Mouse (Mus musculus): ENCODE data around the gene Lbhd2.

Lbhd2 gene

DNA sequence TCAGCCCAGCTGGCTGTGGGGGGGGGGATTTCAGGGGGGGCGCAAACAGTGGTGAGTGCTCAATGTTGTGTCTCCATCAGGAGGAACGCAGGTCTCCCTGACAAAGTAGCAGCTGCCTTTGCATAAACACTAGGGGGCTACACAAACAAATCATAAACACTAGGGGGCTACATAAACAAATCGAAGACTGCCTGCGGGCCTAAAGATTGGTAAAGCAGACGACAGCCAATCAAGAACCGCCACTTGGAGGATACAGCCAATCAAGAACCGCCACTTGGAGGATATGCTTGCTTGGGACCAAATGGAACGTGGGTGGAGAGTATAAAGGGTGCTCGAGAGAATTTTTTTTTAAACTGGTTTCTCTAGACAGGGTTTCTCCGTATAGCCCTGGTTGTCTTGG is 1.7 kb upstream of the Lbhd2 start:
- no peak for DNase-seq (ENCODE audit: extremely low spot score)

DNA sequence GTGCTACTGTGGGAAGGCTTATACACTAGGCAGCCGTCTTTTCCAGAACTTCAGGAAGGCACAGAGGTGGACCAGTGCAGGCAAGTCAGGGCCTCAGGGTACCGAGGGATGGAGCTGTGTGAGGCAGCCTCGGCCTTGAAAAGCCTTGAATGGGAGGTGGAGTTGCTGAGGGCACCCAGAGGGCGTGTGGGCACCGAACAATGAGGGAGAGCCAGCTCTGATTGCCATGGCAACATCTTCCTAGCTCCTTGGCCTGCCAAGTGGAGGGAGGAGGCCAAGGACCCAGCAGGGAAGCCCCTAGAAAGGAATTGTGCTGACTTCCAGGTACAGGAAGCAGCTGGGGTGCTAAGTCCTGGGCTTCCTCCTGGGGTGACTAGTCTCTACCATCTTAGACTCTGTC is 3.0 kb downstream of the Lbhd2 start:
- no peak for DNase-seq (ENCODE audit: extremely low spot score)

DNA sequence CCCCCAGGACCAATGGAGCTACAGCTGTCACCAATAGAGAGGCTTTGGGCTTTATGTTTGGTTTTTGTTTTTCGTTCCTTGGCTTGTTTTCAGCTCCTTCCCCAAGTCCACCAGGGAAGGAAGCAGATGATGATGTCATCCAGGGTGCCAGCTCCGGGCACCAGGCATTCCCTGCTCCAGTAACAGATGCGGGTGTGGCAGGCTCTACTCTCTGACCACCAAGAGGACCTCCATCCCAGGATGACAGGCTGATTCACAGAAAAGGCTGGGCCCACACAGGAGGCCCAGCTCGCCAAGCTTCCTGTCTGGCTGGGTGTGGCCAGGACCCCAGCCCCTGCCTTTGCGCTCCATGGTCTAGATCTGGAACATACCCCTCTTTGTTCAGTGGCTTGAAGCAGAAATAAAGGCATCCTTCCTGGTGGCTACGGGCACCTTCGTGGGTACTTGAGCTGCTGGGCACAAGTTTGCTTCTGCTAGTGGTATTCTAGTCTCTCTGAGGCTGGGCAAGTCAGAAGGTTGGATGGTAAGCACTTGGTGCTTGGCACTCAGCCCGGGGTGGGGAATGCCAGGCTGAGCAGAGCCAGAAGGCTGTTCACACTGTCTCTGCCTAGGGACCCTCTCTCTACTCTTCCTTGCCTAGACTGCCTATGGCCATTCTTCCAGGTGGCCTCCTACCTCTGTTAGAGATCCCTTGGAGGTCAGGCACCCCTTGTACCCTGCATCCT is 5.2 kb downstream of the Lbhd2 start:
- no peak for DNase-seq (ENCODE audit: extremely low spot score)

DNA sequence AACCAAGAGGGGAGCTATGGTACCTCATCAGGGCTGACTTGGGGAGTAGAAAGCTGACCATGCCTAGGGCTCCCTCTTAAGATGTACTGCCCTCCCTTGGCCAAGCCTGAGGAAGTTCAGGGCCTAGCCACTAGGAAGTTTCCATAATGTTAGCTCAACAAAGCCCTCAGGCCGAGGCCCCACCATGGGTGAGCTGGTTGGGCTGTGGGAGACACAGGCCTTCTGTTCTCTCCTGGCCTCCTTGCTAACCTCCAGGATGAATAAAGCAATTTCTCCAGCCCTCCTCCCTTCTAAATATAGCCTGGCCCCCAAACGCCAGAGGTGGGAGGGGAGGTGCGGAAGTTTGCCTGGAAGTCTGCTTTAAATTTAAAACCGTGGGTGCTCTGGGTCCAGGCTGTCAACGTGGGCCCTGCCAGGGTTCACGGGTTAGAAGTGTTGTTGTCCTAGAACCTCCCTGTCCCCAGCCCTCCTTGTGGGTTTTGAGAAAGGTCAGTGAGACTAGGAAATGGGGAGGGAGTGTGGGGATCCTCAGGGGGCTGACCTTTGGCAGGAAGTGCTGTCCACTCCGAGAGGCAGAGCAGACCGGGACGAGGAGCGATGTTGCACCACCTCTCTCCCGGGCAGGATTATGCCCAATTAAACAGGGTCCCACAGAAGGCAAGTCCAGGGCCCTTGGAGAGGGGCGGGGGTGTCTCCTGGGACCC is 6.1 kb downstream of the Lbhd2 start:
- no peak for DNase-seq (ENCODE audit: extremely low spot score)

DNA sequence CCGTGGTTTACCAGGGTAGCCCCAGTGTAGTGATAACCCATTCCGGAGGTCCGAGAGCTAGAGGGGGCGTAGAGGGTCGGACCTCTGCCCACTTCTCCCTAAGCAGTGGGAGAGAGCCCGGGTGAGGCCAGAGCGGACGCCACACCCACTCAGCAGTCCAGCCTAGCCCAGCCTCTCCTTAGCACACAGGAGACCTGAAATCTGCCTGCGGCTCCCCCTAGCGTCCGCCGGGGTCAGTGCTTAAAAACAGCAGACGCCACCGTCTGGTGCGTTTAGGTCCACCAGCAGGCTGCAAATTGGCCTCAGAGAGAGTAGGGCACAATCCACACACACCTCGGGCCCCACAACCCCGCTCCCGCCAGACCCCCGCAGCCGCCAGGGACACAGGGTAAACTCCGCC is 6.7 kb downstream of the Lbhd2 start:
- peak; percentile 90 for DNase-seq (ENCODE audit: extremely low spot score)

DNA sequence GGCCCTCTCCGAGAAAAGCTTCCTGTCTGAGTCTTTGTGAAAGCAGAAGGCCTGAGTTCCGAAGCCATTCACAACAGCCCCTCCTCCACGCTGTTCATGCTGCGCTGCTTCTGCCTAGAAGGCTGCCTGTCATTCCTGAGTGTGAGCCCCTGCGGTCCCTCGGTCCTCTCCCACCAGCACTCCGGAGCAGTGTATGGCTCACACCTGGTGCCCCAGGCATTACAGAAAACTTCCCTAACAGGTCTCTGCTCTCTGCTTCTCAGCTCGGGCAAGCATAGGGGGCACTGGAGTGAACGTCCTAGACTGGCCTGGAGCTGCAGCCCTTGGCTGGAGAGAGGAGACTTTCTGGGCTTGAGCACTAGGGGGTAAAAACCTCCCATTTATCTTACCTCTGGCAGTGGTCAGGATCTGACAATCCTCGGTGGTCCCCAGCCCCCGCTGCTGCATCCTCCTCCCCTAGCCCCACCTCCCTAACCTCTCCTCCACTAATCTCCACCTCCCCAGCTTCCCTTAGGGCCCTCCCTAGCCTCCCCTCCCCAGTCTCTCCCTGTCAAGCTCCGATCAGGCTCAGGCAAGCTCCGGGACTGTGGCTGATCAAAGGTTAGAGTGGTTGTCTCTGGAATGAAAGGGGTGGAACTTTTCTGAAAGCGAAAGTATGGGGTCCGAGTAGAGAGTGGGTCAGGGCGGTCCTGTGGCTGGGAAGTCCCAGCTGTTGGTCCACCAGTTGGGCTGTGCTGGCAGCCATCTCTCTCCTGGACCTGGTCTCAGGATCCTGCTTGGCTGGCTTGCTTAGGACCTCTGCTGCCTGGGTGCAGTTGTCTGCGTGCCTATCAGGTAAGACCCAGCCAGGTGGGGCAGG is 10.5 kb downstream of the Lbhd2 start, which contains the start of gene Exoc3l4:
Gene Exoc3l4, plus strand, starts transcription at position 97 of the 859 bp plus-strand sequence.
- DNase-seq (ENCODE audit: extremely low spot score), result no peak

DNA sequence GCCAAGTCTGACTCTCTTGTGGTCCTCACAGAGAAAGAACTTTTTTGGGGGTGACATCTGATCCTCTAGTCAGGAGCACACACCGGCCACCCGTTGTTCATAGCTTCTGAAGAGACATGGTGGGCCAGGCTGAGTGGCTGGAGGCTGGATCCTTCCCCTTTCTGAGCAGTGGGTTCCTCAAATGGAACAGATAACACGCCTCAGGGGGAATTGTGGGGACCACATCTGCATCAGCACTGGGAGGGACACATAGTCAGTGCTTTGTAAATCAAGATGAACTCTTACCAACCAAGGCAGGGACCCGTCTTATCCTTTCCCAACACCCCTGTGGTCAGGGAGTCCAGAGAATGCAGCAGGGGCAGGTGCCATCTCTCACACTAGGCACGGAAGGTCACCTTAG is 13.3 kb downstream of the Lbhd2 start:
- no peak for DNase-seq (ENCODE audit: extremely low spot score)

DNA sequence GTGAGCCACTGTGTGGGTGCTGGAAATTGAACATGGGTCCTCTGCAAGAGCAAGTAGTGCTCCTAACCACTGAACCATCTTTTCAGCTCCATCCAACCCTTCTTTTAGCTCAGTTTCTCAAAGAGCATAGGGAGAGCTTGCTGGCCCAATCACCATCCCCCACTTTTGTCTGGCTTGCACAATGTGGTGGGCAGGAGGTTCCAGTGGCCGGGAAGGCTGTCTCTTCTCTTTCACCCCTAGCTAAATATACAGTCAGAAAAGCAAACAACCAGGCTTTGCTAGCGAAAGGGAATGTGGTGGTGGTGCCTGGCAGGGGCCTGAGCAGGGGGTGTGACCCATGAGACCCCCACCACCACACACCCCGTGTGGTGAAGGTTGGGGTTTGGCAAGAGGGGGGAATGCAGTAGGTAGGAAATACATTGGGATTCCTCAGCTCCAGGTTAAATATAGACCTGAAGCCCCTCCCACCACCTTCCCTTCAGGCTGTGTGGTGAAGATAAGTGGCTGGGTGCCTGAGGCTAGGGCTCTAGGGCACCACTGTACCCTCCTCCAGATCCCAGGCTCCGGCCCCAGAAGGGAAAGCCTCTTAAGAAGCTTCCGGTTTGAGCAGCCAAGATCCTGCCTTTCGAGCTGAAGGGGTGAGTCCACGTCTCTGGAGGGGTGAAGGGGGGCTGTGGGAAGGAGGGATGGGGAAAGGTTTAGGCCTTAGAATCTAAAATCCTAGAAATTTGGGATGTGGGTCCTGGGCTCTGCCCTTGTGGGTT is 14.5 kb downstream of the Lbhd2 start:
- DNase-seq (ENCODE audit: extremely low spot score), result no peak

DNA sequence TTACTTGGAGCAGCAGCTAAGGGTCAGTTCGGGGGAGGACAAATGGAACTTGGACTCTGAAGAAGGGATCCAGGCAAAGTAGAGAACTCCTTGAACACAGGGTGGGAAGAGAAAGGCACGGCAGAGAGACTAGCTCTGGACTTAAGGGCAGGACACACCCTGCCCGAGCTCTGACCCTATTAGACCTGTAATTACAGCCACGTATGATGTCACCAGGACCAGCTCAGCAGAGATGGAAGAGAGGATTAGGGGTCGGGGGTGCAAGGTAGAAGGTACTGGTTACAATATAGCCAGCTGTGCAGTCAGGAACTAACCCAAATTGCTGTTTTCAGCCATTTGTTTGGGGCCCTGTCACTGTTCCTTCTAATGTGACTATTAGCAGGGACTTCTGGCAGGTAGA is 16.2 kb downstream of the Lbhd2 start:
- no peak for DNase-seq (ENCODE audit: extremely low spot score)

DNA sequence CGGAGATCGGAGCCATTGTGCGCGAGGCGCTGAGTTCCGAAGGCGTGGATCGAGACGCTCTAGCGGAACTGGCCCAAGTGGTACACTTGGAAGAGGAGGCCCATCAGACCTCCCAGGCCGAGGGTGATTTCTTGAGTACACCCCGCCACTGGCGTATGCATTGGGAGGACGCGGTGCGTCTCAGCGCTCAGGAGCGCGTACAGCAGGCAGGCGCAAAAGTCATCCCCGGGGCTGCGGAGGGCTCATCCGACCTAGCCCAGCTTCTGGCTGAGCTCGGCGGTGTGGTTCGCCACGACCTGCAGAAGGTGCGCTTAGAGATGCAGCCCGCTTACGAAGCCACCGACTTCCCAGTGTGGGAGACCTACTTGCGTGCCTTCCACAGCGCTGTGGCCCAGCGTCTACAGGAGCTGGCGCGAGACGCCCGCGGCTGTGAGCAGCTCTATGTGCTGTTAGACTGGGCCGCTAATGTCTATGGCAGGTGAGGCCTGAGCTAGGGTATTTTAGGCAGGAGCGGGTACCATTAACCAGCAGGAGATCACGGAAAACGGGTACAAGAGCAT is 17.0 kb downstream of the Lbhd2 start:
- DNase-seq (ENCODE audit: extremely low spot score), result no peak

DNA sequence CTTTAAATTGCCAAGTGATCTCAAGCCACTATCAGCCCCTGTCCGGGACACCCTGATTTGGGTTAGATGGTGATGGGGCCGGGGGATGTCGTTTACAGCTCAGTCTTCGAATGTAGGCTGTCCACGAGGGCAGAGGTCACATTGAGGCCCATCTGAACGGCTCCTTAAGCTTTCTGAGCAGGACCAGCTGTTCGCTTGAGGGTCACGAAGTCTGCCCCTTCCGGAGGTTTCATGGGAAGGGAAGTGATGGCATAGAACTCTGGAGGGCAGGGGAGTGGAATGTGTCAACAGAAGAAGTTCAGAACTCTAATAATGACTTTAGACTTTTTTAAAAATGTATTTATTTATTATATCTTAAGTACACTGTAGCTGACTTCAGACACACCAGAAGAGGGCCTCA is 17.9 kb downstream of the Lbhd2 start:
- no peak for DNase-seq (ENCODE audit: extremely low spot score)

DNA sequence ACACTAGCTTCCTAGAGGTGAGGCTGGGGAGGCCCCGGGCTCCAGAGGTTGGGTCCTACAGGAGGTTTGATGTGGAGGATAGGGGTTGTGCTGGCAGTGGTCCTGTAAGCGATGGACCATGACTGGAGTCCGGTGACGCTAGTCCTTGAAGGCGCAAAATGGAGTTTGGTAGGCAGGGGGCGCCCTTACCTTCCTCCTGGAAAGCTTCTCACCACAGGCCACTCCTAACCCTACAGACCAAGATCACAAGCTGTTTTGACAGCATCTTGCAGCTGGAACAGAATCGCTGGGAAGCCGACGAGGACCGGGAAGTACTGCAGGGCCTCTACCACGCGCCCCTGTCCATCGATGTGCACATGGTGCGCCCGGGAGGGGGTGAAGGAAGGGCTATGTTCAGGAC is 18.6 kb downstream of the Lbhd2 start:
- DNase-seq (ENCODE audit: extremely low spot score), result peak; percentile 85

DNA sequence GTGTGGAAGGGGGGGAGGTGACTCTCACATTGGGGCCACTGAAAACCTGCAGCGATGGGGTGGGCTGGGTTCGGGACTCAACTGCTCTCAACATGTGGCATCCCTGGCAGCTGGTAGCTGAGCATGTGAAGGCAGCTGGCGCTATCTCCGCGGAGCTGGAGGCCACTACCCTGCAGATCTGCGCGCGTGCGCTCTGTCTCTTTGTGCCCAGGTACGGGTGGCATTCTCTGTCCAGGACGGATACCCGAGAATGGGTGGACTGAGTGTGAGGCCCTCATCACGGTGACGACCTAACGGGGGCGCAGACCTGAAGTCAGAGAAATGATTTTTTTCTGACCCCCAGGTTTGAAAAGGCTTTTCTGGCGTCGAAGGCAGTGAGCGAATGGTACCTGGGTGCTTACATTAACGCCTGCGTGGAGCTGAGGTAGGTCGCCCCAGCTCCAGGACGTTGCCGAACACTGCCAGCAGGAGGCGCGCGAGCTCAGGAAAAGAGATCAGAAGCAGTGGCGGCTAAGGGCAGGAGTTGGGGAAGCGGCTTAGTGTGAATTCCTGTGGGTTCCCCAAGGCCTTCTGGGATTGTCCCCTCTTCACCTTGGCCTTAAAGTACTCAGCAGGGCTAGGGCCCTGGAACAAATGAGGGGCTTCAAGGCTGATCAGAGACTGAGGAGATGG is 19.3 kb downstream of the Lbhd2 start:
- DNase-seq (ENCODE audit: extremely low spot score), result peak; percentile 90

DNA sequence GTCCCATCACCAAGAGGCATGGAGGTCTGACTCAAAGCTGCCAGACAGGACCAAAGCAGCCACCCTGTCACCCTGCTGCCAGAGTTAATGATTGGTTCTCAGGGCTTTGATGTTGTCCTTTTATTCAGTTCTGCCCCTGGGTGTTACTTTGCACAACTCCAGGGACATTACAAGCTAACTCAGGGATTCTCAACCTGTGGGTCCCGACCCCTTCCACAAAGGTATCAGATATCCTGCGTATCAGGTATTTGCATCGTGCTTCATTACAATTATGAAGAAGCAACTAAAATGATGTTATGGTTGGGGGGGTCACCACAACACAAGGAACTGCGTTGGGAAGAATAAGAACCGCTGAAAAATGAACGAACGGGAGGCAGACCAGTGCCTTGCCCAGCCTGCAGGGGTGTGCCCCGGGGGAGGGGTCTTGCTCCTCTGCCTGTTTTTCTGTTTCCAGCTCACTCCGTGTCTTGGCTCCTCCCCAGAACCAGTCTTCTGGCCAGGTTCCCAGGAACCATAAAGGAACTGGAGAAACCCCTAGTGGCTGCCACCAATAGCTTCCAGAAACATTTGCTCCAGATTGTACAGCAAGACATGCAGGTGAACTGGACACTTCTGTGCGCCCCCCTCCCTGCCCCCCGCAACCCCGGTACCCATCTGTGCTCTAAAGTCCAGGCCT is 21.0 kb downstream of the Lbhd2 start:
- DNase-seq (ENCODE audit: extremely low spot score), result no peak

DNA sequence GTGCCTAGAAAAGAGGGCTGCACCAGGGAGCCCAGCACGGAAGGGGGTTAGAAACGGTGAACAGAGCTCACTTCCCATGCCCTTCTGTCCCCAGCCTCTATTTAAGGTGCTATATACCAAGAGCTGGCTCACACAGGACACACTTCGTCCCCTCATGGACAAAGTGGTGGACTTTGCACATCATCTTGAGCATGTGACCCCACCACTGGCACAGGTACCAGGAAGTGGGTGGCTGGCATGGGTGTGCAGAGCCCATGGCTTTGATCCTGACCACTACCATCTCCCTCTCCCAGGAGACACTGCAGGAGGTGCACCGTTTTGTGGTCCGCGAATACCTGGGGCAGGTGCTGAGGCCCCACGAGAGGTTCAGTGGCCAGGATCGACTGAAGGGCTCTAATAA is 21.8 kb downstream of the Lbhd2 start:
- DNase-seq (ENCODE audit: extremely low spot score), result no peak

DNA sequence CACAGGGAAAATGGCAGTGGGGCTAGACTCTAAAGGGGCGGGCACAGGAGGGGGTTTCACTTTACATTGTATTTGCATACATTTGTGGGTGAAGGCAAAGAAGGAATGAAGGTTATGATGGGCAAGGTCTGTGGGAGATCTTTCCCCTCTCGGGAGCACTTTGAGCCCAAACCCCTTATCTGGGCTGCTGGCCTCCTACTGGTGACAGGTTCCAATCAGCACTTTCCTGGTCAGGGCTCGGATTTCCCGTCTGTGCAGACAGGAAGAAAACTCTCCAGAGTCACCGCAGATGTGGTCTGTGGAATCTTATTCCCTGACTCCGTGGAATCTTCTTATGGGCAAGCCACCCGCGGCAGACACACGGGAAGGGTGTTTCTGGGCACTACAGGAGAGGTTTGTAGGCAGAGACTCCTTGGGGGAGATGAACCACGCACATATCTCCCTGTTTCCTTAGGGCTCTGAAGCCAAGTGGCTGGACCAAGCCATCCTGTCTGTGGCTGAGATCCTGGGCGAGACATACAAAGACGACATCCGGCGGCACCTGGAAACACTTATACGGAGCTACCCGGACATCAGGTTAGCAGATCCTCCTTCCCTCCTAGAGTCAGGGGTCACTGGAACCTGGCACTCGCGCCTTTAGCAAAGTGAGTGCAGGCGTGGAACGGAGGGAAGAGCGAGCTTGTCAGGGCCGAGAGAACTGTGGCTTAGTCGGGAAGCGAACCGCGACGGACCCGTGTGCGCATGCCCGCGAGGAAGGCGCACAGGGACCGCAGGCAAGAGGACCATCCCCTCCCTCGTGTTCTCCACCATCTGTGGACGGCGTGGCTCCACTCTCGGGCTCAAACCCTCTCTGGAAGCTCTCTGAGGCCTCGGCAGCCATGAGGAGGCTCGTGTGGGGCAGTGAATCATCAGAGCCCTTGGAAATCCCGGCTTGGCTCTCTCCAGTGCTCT is 22.6 kb downstream of the Lbhd2 start:
- DNase-seq (ENCODE audit: extremely low spot score), result no peak

DNA sequence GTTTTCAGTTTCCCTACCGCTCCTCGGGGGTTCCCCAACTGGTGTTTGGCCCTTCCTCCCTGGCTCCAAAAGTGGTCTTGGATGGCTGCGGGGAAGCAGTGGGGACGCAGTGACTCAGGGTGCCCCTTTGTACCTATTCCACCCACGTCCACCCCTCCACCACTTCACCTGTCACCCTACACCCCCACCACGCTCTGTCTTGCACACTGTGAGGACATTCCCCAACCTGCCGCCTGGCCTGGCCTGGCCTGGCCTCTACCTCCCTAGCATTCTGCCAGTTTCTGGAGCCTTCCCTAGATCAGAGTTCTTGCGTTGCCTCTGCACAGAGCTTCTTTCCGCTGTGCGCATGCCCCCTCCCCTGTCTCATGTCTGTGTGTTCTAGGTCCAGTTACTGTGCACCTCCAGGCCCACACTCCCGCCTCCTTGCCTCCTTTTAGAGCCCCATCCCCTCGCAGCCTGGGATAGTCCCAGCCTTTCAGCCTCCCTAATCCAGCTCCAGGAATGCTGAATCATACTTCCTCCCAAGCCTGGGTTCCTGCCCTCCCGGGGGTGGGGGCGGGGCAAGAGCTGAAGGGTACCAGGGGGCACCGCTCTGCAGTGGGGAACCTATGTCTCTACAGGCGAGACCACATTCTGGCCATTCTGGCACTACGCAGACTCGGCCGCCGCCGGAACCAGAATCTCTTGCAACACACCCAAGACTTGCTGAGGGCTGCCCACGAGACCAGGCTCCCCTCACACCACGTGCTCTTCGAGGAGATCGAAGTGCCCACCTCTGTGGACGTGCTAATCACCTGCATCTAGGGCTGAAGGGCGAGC is 23.6 kb downstream of the Lbhd2 start:
- DNase-seq (ENCODE audit: extremely low spot score), result no peak
